Mouse (Mus musculus) stomach, embryonic 14.5 days (tissue): ENCODE measurements around the gene Lrig1. TPM values are rescaled to one million over a fixed set of nuclear protein-coding genes. Genes with fewer than 3 reads are reported as not detected.
A peak's percentile ranks its signal among the peaks of the same experiment; 100 is the strongest.

ENCODE experiments used
- ATAC-seq: fragments of 200-750 bp; cut with Nextera tagmentation; 2 replicates; pipeline ENCODE4 v1.8.0; 2017; ENCODE audit warnings: low read depth, moderate TSS enrichment; ENCODE audit not compliant: insufficient number of reproducible peaks, insufficient read depth, low FRiP score
- H3K27ac ChIP-seq: fragments of 300-500 bp; sonication (generic); 2 replicates; pipeline ENCODE4 v1.5.1; 2014; ENCODE audit warnings: mild to moderate bottlenecking, low read length, moderate library complexity, mixed read lengths
- H3K27me3 ChIP-seq: fragments of 300-500 bp; sonication (generic); 2 replicates; pipeline ENCODE4 v1.6.1; 2014; ENCODE audit warnings: low read length, control low read depth, mixed read lengths; ENCODE audit not compliant: control insufficient read depth, insufficient read depth
- H3K36me3 ChIP-seq: fragments of 300-500 bp; sonication (generic); 2 replicates; pipeline ENCODE4 v1.6.1; 2014; ENCODE audit warnings: mild to moderate bottlenecking, control low read depth, low read length, moderate library complexity, mixed read lengths; ENCODE audit not compliant: control insufficient read depth, insufficient read depth
- H3K4me1 ChIP-seq: fragments of 300-500 bp; sonication (generic); 2 replicates; pipeline ENCODE4 v1.6.1; 2014; ENCODE audit warnings: low read length, control low read depth, mixed read lengths; ENCODE audit not compliant: control insufficient read depth, insufficient read depth
- H3K4me2 ChIP-seq: fragments of 300-500 bp; sonication (generic); replicated peaks from 2 replicates; pipeline ENCODE4 v1.6.1; 2014; ENCODE audit warnings: low read depth, low read length, control low read depth
- H3K4me3 ChIP-seq: fragments of 300-500 bp; sonication (generic); 2 replicates; pipeline ENCODE4 v1.5.1; 2014; ENCODE audit warnings: low read depth, low read length, control low read depth
- H3K9ac ChIP-seq: fragments of 300-500 bp; sonication (generic); replicated peaks from 2 replicates; pipeline ENCODE4 v1.6.1; 2014; ENCODE audit warnings: low read depth, mild to moderate bottlenecking, control low read depth, low read length, moderate library complexity, mixed read lengths
- H3K9me3 ChIP-seq: fragments of 300-500 bp; sonication (generic); 2 replicates; pipeline ENCODE4 v1.6.1; 2016; ENCODE audit warnings: low read depth, low read length, control low read depth; ENCODE audit not compliant: control insufficient read depth
- WGBS: fragments of 180-500 bp; shearing (Covaris S2); extraction: QIAGEN DNeasy Blood & Tissue Kit; methylation state at CpG from one replicate; pipeline ENCODE4 v1.1.7; 2014; 5-methylcytosine and 5-hydroxymethylcytosine counted together
- polyA plus RNA-seq: library from polyadenylated mRNA; unstranded; fragments of >200 nt; fragmentation: Nextera tagmentation; extraction: Ambion mirVana; gene quantifications from 2 replicates; pipeline ENCODE4 v1.2.1, GENCODE M21; 2014

The Lrig1 gene
- polyA plus RNA-seq = 49.3 and 51.7 TPM in 2 replicates

- Histone ChIP-seq H3K9me3 (no peaks in the 10 kb centered on the region), H3K27me3 (no peaks in the 10 kb centered on the region), H3K4me1 (peaks cover 13% of the 10 kb centered on the region), H3K4me2 (peak within 1 kb of the TSS; percentile 62), H3K9ac (peak within 1 kb of the TSS; percentile 98), H3K36me3 (no peaks in the 10 kb centered on the region), H3K27ac (peak within 1 kb of the TSS; percentile 95), H3K4me3 (peak within 1 kb of the TSS; percentile 97)
- peak; percentile 97 for ATAC-seq
- WGBS = 0% methylated on average over 26 of the region's 40 CpGs
Measured at GRCm38 (mm10) chr6:94700067-94700491, at the start of gene Lrig1. Gene Lrig1 (minus strand): TSS chr6:94700158.

DNA sequence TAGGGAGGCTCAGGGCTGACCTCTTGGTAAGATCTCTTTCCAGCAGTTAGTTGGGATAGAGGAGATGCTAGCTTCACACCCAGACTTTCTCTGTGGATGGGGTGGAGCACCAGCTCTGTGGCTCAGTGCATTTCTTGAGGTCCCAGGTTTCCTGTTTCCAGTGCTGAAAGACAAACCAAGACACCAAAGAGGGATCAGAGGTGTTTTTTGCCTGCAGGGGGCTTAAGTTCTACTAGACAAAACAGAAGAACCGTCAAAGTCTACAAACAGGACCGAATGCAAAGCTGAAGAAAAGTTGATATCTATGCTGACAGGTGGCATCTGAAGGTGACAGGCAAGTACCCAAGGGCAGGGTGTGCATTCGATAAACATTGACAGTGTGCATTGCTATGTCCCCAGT, 49.7 kb upstream of the Lrig1 start:
- H3K27me3 ChIP-seq = no peaks in the 10 kb centered on the region
- H3K4me1 ChIP-seq = no peaks in the 10 kb centered on the region
- H3K9ac ChIP-seq = no peak overlapping the region
- H3K4me2 ChIP-seq = no peak overlapping the region
- WGBS = 84% methylated on average over 3 of the region's 3 CpGs
- no peaks in the 10 kb centered on the region for H3K36me3 ChIP-seq
- no peaks in the 10 kb centered on the region for H3K9me3 ChIP-seq
- no peak for ATAC-seq
- H3K27ac ChIP-seq = no peak overlapping the region
- no peak overlapping the region for H3K4me3 ChIP-seq

- Histone ChIP-seq H3K9me3 (no peaks in the 10 kb centered on the region), H3K27me3 (no peaks in the 10 kb centered on the region), H3K9ac (no peak overlapping the region), H3K36me3 (no peaks in the 10 kb centered on the region), H3K27ac (no peak overlapping the region), H3K4me3 (no peak overlapping the region), H3K4me1 (no peaks in the 10 kb centered on the region), H3K4me2 (no peak overlapping the region)
- ATAC-seq = no peak
- WGBS = 62% methylated on average over 7 of the region's 7 CpGs
Measured at GRCm38 (mm10) chr6:94748361-94748760, 48.4 kb upstream of the Lrig1 start.

DNA sequence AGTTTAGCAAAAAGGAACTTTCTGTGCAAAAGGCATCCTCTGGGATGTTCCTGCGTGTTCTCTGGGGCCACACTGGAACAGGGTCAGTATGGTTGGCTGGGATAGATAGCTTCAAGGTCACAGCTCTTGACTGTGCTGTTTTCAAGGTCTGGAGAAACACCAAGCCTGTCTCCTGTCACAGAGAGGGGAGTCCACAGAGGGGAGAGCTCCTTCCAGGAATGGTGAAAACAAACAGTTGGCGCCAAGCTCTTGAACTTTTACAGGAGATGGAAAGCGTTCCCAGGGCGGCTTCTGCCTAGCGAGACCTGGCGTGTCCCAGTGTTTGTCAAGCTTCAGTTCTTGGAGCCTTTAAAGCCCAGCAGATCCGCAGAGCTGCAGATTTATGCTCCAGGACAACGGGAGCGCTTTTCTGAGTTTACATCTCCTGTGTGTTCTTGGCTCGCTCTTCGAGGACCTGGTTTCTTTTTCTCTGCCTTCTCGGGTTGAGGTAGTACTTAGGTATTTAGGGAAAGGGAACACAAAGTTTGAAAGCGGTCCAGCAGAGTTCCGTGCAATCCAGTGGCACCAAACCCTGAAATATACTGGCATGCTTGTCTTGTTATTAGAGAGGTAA, 40.3 kb upstream of the Lrig1 start:
- no peak overlapping the region for H3K9ac ChIP-seq
- H3K27me3 ChIP-seq = no peaks in the 10 kb centered on the region
- no peaks in the 10 kb centered on the region for H3K9me3 ChIP-seq
- H3K4me2 ChIP-seq = no peak overlapping the region
- H3K27ac ChIP-seq = peak overlapping the region; percentile 36; the same call in 1 of the 2 replicates
- WGBS = 44% methylated on average over 14 of the region's 14 CpGs
- no peak; the same call in 1 of the 2 replicates for ATAC-seq
- no peaks in the 10 kb centered on the region for H3K4me1 ChIP-seq
- H3K36me3 ChIP-seq = no peaks in the 10 kb centered on the region
- H3K4me3 ChIP-seq = no peak overlapping the region

DNA sequence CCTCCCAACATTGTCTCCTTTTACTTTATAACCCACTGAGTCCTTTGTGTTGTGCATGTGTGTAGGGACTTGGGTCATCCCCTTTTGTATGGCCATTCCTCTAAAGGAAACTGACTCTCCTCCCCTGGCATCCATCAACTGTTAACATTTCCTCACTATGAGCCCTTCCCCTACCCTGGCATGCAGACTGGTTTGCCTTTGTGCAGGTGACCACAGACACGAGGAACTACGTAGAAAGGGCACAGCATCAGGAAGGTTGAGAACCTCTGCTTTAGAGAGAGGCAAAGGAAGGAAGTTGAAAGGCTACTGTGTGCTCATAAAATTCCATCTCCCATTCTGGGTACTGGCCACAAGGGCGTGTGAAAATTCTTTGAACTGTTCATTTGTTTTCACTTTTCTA, 38.7 kb upstream of the Lrig1 start:
- no peak overlapping the region for H3K4me2 ChIP-seq
- H3K4me3 ChIP-seq = no peak overlapping the region
- no peaks in the 10 kb centered on the region for H3K36me3 ChIP-seq
- no peak overlapping the region for H3K9ac ChIP-seq
- whole genome bisulfite sequencing = 67% methylated on average over 3 of the region's 3 CpGs
- H3K27me3 ChIP-seq = no peaks in the 10 kb centered on the region
- no peak for ATAC-seq
- 0 out of 2 replicates have a peak, but pooled peaks cover 3% of the 10 kb centered on the region for H3K4me1 ChIP-seq
- H3K9me3 ChIP-seq = no peaks in the 10 kb centered on the region
- H3K27ac ChIP-seq = no peak overlapping the region

GRCm38 (mm10) chr6:94733878-94734277, 33.9 kb upstream of the Lrig1 start:
- Histone ChIP-seq H3K4me1 (0 out of 2 replicates have a peak, but pooled peaks cover 3% of the 10 kb centered on the region), H3K9me3 (no peaks in the 10 kb centered on the region), H3K4me3 (no peak overlapping the region), H3K9ac (no peak overlapping the region), H3K27ac (no peak overlapping the region), H3K4me2 (no peak overlapping the region), H3K36me3 (no peaks in the 10 kb centered on the region), H3K27me3 (no peaks in the 10 kb centered on the region)
- 66% methylated on average over 5 of the region's 5 CpGs for WGBS
- no peak for ATAC-seq

DNA sequence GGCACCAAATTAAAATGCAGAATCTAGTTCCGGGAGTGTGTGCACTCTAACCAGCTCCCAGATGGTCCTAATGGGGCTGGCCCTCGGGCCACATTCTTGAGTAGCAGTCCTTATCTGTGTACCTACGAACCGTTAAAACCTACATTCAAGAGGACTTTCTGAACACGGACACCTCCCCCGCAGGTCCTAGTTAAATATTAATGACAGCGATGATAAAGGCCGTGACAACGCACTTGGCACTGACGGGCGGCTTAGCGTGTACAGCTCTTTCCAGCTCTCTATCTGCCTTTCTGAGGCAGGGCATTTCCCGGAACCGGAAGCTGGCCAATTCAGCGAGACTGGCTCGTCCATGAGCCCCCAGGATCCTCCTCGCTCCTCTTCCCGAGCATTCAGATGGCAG, 29.9 kb upstream of the Lrig1 start:
- WGBS = 49% methylated on average over 18 of the region's 18 CpGs

DNA sequence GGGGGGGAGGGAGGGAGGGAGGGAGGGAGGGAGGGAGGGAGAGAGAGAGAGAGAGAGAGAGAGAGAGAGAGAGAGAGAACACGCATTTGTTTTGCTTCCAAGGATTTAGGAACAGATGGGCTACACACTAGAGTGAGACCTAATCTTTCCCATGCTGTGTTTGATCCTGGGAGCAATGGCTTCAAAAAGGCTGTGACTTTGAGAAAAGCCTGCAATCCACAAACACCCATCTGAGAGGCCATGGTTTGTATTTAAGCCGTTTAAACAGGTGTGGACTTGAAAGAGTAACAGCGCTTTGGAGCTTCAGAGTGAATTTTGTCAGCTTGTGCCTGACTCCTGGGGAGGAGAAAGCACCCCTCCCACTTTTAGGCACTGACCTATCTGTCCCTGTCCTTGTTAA, 29.2 kb upstream of the Lrig1 start:
- Histone ChIP-seq H3K4me3 (no peak overlapping the region), H3K9me3 (no peaks in the 10 kb centered on the region), H3K36me3 (no peaks in the 10 kb centered on the region), H3K4me1 (0 out of 2 replicates have a peak, but pooled peaks cover 6% of the 10 kb centered on the region), H3K4me2 (no peak overlapping the region), H3K27me3 (no peaks in the 10 kb centered on the region), H3K27ac (no peak overlapping the region), H3K9ac (no peak overlapping the region)
- 22% methylated on average over 3 of the region's 3 CpGs for WGBS
- ATAC-seq = no peak

More for the DNA sequence above, 29.9 kb upstream of the Lrig1 start:
- Histone ChIP-seq H3K27me3 (no peaks in the 10 kb centered on the region), H3K9ac (no peak overlapping the region), H3K9me3 (no peaks in the 10 kb centered on the region), H3K4me2 (no peak overlapping the region), H3K4me3 (no peak overlapping the region), H3K4me1 (0 out of 2 replicates have a peak, but pooled peaks cover 6% of the 10 kb centered on the region), H3K36me3 (no peaks in the 10 kb centered on the region), H3K27ac (peak overlapping the region; percentile 29; the same call in 1 of the 2 replicates)
- ATAC-seq = peak; percentile 88

DNA sequence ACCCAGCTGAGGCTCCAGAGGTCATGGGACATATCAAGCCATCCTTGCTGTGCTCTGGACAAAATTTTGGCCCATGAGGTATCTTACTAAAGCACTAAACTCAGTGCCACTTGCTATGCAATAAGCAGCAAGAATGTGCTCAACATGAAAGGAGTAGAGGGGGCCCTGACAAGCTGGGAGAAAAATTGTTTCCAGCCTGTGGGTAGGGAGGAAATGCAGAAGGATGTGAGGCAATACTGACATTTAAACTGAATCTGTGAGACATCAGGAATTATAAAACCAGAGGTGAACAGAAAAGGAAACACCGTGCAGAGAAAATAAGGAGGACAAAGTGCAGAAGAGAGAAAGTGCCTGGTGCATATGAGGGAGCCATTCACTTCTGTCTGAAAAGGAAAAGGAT, 24.7 kb upstream of the Lrig1 start:
- no peaks in the 10 kb centered on the region for H3K27me3 ChIP-seq
- no peaks in the 10 kb centered on the region for H3K9me3 ChIP-seq
- H3K36me3 ChIP-seq = no peaks in the 10 kb centered on the region
- H3K4me1 ChIP-seq = 0 out of 2 replicates have a peak, but pooled peaks cover 4% of the 10 kb centered on the region
- ATAC-seq = no peak
- no peak overlapping the region for H3K9ac ChIP-seq
- no peak overlapping the region for H3K4me2 ChIP-seq
- H3K27ac ChIP-seq = no peak overlapping the region
- WGBS = 72% methylated on average over 1 of the region's 1 CpGs
- no peak overlapping the region for H3K4me3 ChIP-seq
